Mouse (Mus musculus) bone marrow macrophage, adult 2 months (primary cell): ENCODE data around the gene Mysm1.

ENCODE experiments used
- CTCF ChIP-seq: IDR thresholded peaks from 2 replicates; pipeline ENCODE4 v1.5.1; 2012; ENCODE audit warnings: low read depth, mild to moderate bottlenecking, low read length, moderate library complexity
- POLR2A ChIP-seq: IDR thresholded peaks from 2 replicates; pipeline ENCODE4 v1.6.1; 2012; ENCODE audit warnings: mild to moderate bottlenecking, low read depth, low read length, borderline replicate concordance

GRCm38 (mm10) chr4:94973321-94973720, 5.6 kb downstream of the Mysm1 start:
- TF ChIP-seq CTCF (no peak), POLR2A (no peak)
